Mouse (Mus musculus) intestine, postnatal 0 days (tissue): ENCODE measurements around the gene Agap3. TPM values are rescaled to one million over a fixed set of nuclear protein-coding genes. Genes with fewer than 3 reads are reported as not detected.

Experiments
- ATAC-seq: fragments of 200-750 bp; cut with Nextera tagmentation; 2 replicates; pipeline ENCODE4 v1.8.0; 2017; ENCODE audit warnings: mild to moderate bottlenecking, moderate TSS enrichment, moderate library complexity
- H3K27ac ChIP-seq: fragments of 300-500 bp; sonication (generic); 2 replicates; pipeline ENCODE4 v1.5.1; 2014; ENCODE audit warnings: mild to moderate bottlenecking, low read depth, low read length, moderate library complexity
- H3K27me3 ChIP-seq: fragments of 300-500 bp; sonication (generic); replicated peaks from 2 replicates; pipeline ENCODE4 v1.6.1; 2014; ENCODE audit warnings: low read length, mixed read lengths; ENCODE audit not compliant: control insufficient read depth, insufficient read depth
- H3K36me3 ChIP-seq: fragments of 300-500 bp; sonication (generic); 2 replicates; pipeline ENCODE4 v1.6.1; 2014; ENCODE audit warnings: mild to moderate bottlenecking, moderate library complexity; ENCODE audit not compliant: control insufficient read depth, insufficient read depth
- H3K4me1 ChIP-seq: fragments of 300-500 bp; sonication (generic); replicated peaks from 2 replicates; pipeline ENCODE4 v1.6.1; 2014; ENCODE audit warnings: antibody characterized with exemption, low read length, mixed read lengths; ENCODE audit not compliant: control insufficient read depth, insufficient read depth
- H3K4me2 ChIP-seq: fragments of 300-500 bp; sonication (generic); replicated peaks from 2 replicates; pipeline ENCODE4 v1.6.1; 2014; ENCODE audit warnings: low read depth, mild to moderate bottlenecking, moderate library complexity
- H3K4me3 ChIP-seq: fragments of 300-500 bp; sonication (generic); 2 replicates; pipeline ENCODE4 v1.5.1; 2014; ENCODE audit warnings: low read depth, low read length
- H3K9ac ChIP-seq: fragments of 300-500 bp; sonication (generic); 2 replicates; pipeline ENCODE4 v1.6.1; 2014; ENCODE audit warnings: mild to moderate bottlenecking, low read depth, low read length
- H3K9me3 ChIP-seq: fragments of 300-500 bp; sonication (generic); 2 replicates; pipeline ENCODE4 v1.6.1; 2016; ENCODE audit warnings: mixed run types; ENCODE audit not compliant: control insufficient read depth
- CTCF ChIP-seq: sonication (generic); IDR thresholded peaks from 2 replicates; pipeline ENCODE4 v1.5.1; 2016; ENCODE audit warnings: low read depth, mild to moderate bottlenecking, control low read depth, antibody characterized with exemption, moderate library complexity
- WGBS: fragments of 180-500 bp; shearing (Covaris S2); extraction: QIAGEN DNeasy Blood & Tissue Kit; methylation state at CpG from one replicate; pipeline ENCODE4 v1.1.7; 2014; 5-methylcytosine and 5-hydroxymethylcytosine counted together
- polyA plus RNA-seq: library from polyadenylated mRNA; unstranded; fragments of >200 nt; fragmentation: Nextera tagmentation; extraction: Ambion mirVana; gene quantifications from 2 replicates; pipeline ENCODE4 v1.2.1, GENCODE M21; 2015

The Agap3 gene
- polyA plus RNA-seq, 1 experiment from 2014 or later, result 14.9 TPM

- H3K4me2 ChIP-seq, result 0 out of 2 replicates have a peak overlapping the region, but pooled peaks have one; percentile 13
- 0 out of 2 replicates have a peak, but pooled peaks cover 4% of the 10 kb centered on the region for H3K27me3 ChIP-seq
- no peaks in the 10 kb centered on the region for H3K9me3 ChIP-seq
- H3K36me3 ChIP-seq, result no peaks in the 10 kb centered on the region
- TF ChIP-seq CTCF, result no peak
- no peaks in the 10 kb centered on the region for H3K4me1 ChIP-seq
- H3K4me3 ChIP-seq, result no peak overlapping the region
- H3K9ac ChIP-seq, result no peak overlapping the region
- no peak overlapping the region for H3K27ac ChIP-seq
- ATAC-seq, result no peak
- WGBS, result 49% methylated on average over 2 of the region's 2 CpGs
Measured at GRCm38 (mm10) chr5:24551317-24551688, 99.3 kb downstream of the Agap3 start.

Other genes with a start within 250 kb of the Agap3 start
- 3.0 and 3.1 TPM in 2 replicates for gene Kcnh2, start 100.6 kb upstream of the Agap3 start, polyA plus RNA-seq
- gene Nos3, start 87.4 kb upstream of the Agap3 start, polyA plus RNA-seq, result 3.5 and 3.7 TPM in 2 replicates
- gene Atg9b, start 60.0 kb upstream of the Agap3 start, polyA plus RNA-seq, result 0.42 and 0.61 TPM in 2 replicates
- gene Abcb8, start 58.5 kb upstream of the Agap3 start, polyA plus RNA-seq, result 40.4 and 40.9 TPM in 2 replicates
- 0.08 and 0.17 TPM in 2 replicates for gene Asic3, start 38.8 kb upstream of the Agap3 start, polyA plus RNA-seq
- gene Cdk5, start 28.6 kb upstream of the Agap3 start, polyA plus RNA-seq, result 28.4 and 29.9 TPM in 2 replicates
- gene Slc4a2, start 28.3 kb upstream of the Agap3 start, polyA plus RNA-seq, result 29.9 and 30.1 TPM in 2 replicates
- 66.8 and 67.0 TPM in 2 replicates for gene Fastk, start 6.9 kb upstream of the Agap3 start, polyA plus RNA-seq
- 27.5 and 28.8 TPM in 2 replicates for gene Tmub1, start 4.3 kb upstream of the Agap3 start, polyA plus RNA-seq
- gene Gbx1, start 75.0 kb downstream of the Agap3 start, polyA plus RNA-seq, result not detected in 2 replicates
- gene Asb10, start 88.8 kb downstream of the Agap3 start, polyA plus RNA-seq, result 0.09 and 0.18 TPM in 2 replicates
- gene 4931409K22Rik, start 104.6 kb downstream of the Agap3 start, polyA plus RNA-seq, result not detected in 2 replicates
- 40.1 and 40.5 TPM in 2 replicates for gene Abcf2, start 125.3 kb downstream of the Agap3 start, polyA plus RNA-seq
- 23.5 and 24.4 TPM in 2 replicates for gene Chpf2, start 134.6 kb downstream of the Agap3 start, polyA plus RNA-seq
- 6.6 and 6.8 TPM in 2 replicates for gene Smarcd3, start 172.2 kb downstream of the Agap3 start, polyA plus RNA-seq
- gene Nub1, start 233.4 kb downstream of the Agap3 start, polyA plus RNA-seq, result 18.0 and 19.4 TPM in 2 replicates